Mouse (Mus musculus): ENCODE results near the gene Pde7b.

- TF ChIP-seq POLR2A (IDR thresholded peaks at IDR 0.05; ENCODE audit: borderline replicate concordance, extremely low read depth, low read depth, low read length) (no peak), CTCF (IDR thresholded peaks at IDR 0.05; ENCODE audit: insufficient read depth, low read length) (no peak)
Measured at GRCm38 (mm10) chr10:20695637-20696036, 29.2 kb downstream of the Pde7b start.

Data from lung, adult 2 months (tissue).